Mouse (Mus musculus) G1E (cell line): ENCODE data around the gene Shroom3. TPM values are rescaled to one million over a fixed set of nuclear protein-coding genes. Genes with fewer than 3 reads are reported as not detected.

Source experiments
- ATAC-seq: 2 replicates; pipeline ENCODE4 v1.8.0; 2016; ENCODE audit warnings: mild to moderate bottlenecking; ENCODE audit not compliant: insufficient number of reproducible peaks, poor library complexity, low FRiP score, severe bottlenecking; ENCODE audit errors: extremely low read depth
- DNase-seq: peaks from one replicate; pipeline ENCODE4 v3.0.0; 2012; ENCODE audit warnings: low spot score
- H3K27me3 ChIP-seq: 2 replicates; pipeline ENCODE4 v1.6.1; 2012; ENCODE audit warnings: mild to moderate bottlenecking, low read length, inconsistent platforms; ENCODE audit not compliant: insufficient read depth
- H3K36me3 ChIP-seq: replicated peaks from 2 replicates; pipeline ENCODE3; 2012; ENCODE audit warnings: mild to moderate bottlenecking, inconsistent platforms
- H3K4me1 ChIP-seq: 2 replicates; pipeline ENCODE4 v1.6.1; 2012; ENCODE audit warnings: low read depth, low read length, inconsistent platforms, mixed read lengths; ENCODE audit not compliant: insufficient read depth
- H3K4me3 ChIP-seq: 2 replicates; pipeline ENCODE4 v1.5.1; 2012; ENCODE audit warnings: low read depth, mild to moderate bottlenecking, inconsistent platforms, low read length, moderate library complexity, mixed read lengths
- H3K9me3 ChIP-seq: replicated peaks from 2 replicates; pipeline ENCODE4 v1.6.1; 2012; ENCODE audit warnings: inconsistent platforms
- CTCF ChIP-seq: IDR thresholded peaks from 2 replicates; pipeline ENCODE4 v1.5.1; 2012; ENCODE audit warnings: low read depth, low read length, inconsistent platforms, mixed read lengths
- GATA1 ChIP-seq: IDR thresholded peaks from 2 replicates; pipeline ENCODE4 v1.6.1; 2012; ENCODE audit warnings: borderline replicate concordance, low read length, inconsistent platforms, mixed read lengths
- GATA2 ChIP-seq: IDR thresholded peaks from 2 replicates; pipeline ENCODE4 v1.6.1; 2012; ENCODE audit warnings: low read depth, low read length, inconsistent platforms, borderline replicate concordance
- POLR2AphosphoS5 ChIP-seq: IDR thresholded peaks from 2 replicates; pipeline ENCODE4 v1.6.1; 2012; ENCODE audit warnings: low read depth, low read length, inconsistent platforms; ENCODE audit not compliant: insufficient replicate concordance
- TAL1 ChIP-seq: conservative IDR thresholded peaks from 2 replicates; pipeline ENCODE4 v1.6.1; 2012; ENCODE audit warnings: low read depth, low read length, inconsistent platforms, mixed read lengths
- polyA plus RNA-seq: library from polyadenylated mRNA; stranded (reverse); fragments of >175 nt; gene quantifications from 2 replicates; pipeline ENCODE4 v1.2.3, GENCODE M21; 2012
- total RNA-seq, 2 experiments: library from RNA; stranded (forward) in 1 of 2; stranded (reverse) in 1 of 2; fragments of 200-1000 nt in 1 of 2; fragments of >200 nt in 1 of 2; fragmentation: Nextera tagmentation in 1 of 2; gene quantifications; 2 replicates each; pipeline ENCODE4 v1.2.3; 2014 to 2017

Gene Shroom3
- total and polyA plus RNA-seq, 3 experiments: 0.60 TPM; not detected in 2

- Histone ChIP-seq H3K9me3 (no peaks in the 10 kb centered on the region), H3K4me3 (no peak overlapping the region), H3K36me3 (no peaks in the 10 kb centered on the region), H3K4me1 (no peaks in the 10 kb centered on the region), H3K27me3 (no peaks in the 10 kb centered on the region)
- TF ChIP-seq POLR2AphosphoS5: no peak
- no peak for TF ChIP-seq GATA1
- no peak for TF ChIP-seq CTCF
- no peak for TF ChIP-seq TAL1
- TF ChIP-seq GATA2: no peak
- ATAC-seq (no peak), DNase-seq (no peak)
Observed at GRCm38 (mm10) chr5:92741802-92742201, 58.6 kb downstream of the Shroom3 start.

GRCm38 (mm10) chr5:92742701-92743100, 59.5 kb downstream of the Shroom3 start:
- DNase-seq: no peak
- Histone ChIP-seq H3K9me3 (no peaks in the 10 kb centered on the region), H3K36me3 (no peaks in the 10 kb centered on the region), H3K4me1 (no peaks in the 10 kb centered on the region), H3K27me3 (no peaks in the 10 kb centered on the region), H3K4me3 (no peak overlapping the region)
- no peak for TF ChIP-seq POLR2AphosphoS5
- no peak for TF ChIP-seq CTCF
- TF ChIP-seq GATA1: no peak
- no peak for TF ChIP-seq GATA2
- no peak for TF ChIP-seq TAL1
- no peak for ATAC-seq

- H3K4me1 ChIP-seq: no peaks in the 10 kb centered on the region
- H3K36me3 ChIP-seq: no peaks in the 10 kb centered on the region
- ATAC-seq: no peak
- DNase-seq: no peak
- no peaks in the 10 kb centered on the region for H3K27me3 ChIP-seq
- no peaks in the 10 kb centered on the region for H3K9me3 ChIP-seq
- TF ChIP-seq TAL1 (no peak), CTCF (no peak), GATA2 (no peak), GATA1 (no peak), POLR2AphosphoS5 (no peak)
- no peak overlapping the region for H3K4me3 ChIP-seq
Observed at GRCm38 (mm10) chr5:92745390-92746253, 62.4 kb downstream of the Shroom3 start.

GRCm38 (mm10) chr5:92751488-92751887, 68.3 kb downstream of the Shroom3 start:
- H3K4me3 ChIP-seq: no peak overlapping the region
- DNase-seq: no peak
- no peak for ATAC-seq

GRCm38 (mm10) chr5:92755241-92755775, 72.1 kb downstream of the Shroom3 start:
- DNase-seq (no peak), ATAC-seq (no peak)
- Histone ChIP-seq H3K4me1 (no peaks in the 10 kb centered on the region), H3K36me3 (no peaks in the 10 kb centered on the region), H3K9me3 (no peaks in the 10 kb centered on the region), H3K27me3 (no peaks in the 10 kb centered on the region), H3K4me3 (no peak overlapping the region)
- TF ChIP-seq GATA2: no peak
- TF ChIP-seq TAL1: no peak
- TF ChIP-seq GATA1: no peak
- TF ChIP-seq POLR2AphosphoS5: no peak
- TF ChIP-seq CTCF: no peak

More at GRCm38 (mm10) chr5:92751488-92751887, 68.3 kb downstream of the Shroom3 start:
- TF ChIP-seq CTCF: no peak
- no peaks in the 10 kb centered on the region for H3K36me3 ChIP-seq
- H3K4me1 ChIP-seq: no peaks in the 10 kb centered on the region
- no peaks in the 10 kb centered on the region for H3K27me3 ChIP-seq
- H3K9me3 ChIP-seq: no peaks in the 10 kb centered on the region

- H3K4me3 ChIP-seq: no peak overlapping the region
- DNase-seq (no peak), ATAC-seq (no peak)
- peaks cover 2% of the 10 kb centered on the region; the same call in 1 of the 2 replicates for H3K27me3 ChIP-seq
- TF ChIP-seq CTCF (no peak), GATA2 (no peak), GATA1 (no peak), TAL1 (no peak), POLR2AphosphoS5 (no peak)
- H3K9me3 ChIP-seq: no peaks in the 10 kb centered on the region
- no peaks in the 10 kb centered on the region for H3K36me3 ChIP-seq
- H3K4me1 ChIP-seq: no peaks in the 10 kb centered on the region
Observed at GRCm38 (mm10) chr5:92759156-92759745, 76.0 kb downstream of the Shroom3 start.

GRCm38 (mm10) chr5:92760542-92760941, 77.3 kb downstream of the Shroom3 start:
- no peaks in the 10 kb centered on the region for H3K36me3 ChIP-seq
- no peak for DNase-seq
- no peaks in the 10 kb centered on the region for H3K4me1 ChIP-seq
- H3K4me3 ChIP-seq: no peak overlapping the region
- H3K27me3 ChIP-seq: peaks cover 2% of the 10 kb centered on the region; the same call in 1 of the 2 replicates
- H3K9me3 ChIP-seq: no peaks in the 10 kb centered on the region
- TF ChIP-seq CTCF: no peak
- no peak for TF ChIP-seq GATA1
- TF ChIP-seq POLR2AphosphoS5: no peak
- no peak for TF ChIP-seq TAL1
- no peak for TF ChIP-seq GATA2
- ATAC-seq: no peak
